Mouse (Mus musculus): ENCODE data around the gene Skor1.

GRCm38 (mm10) chr9:63181337-63182178 lies 32.8 kb upstream of the Skor1 start:
- no peak for TF ChIP-seq POLR2A (IDR thresholded peaks at IDR 0.05; ENCODE audit: control insufficient read depth, extremely low read depth, insufficient read depth, low read length, poor library complexity)
- no peak for TF ChIP-seq CTCF (IDR thresholded peaks at IDR 0.05; ENCODE audit: borderline replicate concordance, control insufficient read depth, extremely low read depth, insufficient read depth, low read length, poor library complexity)
